Mouse (Mus musculus): ENCODE data around the gene Fndc3b. TPM values are rescaled to one million over a fixed set of nuclear protein-coding genes. Genes with fewer than 3 reads are reported as not detected.
A peak's percentile ranks its signal among the peaks of the same experiment; 100 is the strongest.

Fndc3b gene
- total and polyA plus RNA-seq, 3 experiments, result 0.03 to 0.05 (median 0.04) TPM

DNA sequence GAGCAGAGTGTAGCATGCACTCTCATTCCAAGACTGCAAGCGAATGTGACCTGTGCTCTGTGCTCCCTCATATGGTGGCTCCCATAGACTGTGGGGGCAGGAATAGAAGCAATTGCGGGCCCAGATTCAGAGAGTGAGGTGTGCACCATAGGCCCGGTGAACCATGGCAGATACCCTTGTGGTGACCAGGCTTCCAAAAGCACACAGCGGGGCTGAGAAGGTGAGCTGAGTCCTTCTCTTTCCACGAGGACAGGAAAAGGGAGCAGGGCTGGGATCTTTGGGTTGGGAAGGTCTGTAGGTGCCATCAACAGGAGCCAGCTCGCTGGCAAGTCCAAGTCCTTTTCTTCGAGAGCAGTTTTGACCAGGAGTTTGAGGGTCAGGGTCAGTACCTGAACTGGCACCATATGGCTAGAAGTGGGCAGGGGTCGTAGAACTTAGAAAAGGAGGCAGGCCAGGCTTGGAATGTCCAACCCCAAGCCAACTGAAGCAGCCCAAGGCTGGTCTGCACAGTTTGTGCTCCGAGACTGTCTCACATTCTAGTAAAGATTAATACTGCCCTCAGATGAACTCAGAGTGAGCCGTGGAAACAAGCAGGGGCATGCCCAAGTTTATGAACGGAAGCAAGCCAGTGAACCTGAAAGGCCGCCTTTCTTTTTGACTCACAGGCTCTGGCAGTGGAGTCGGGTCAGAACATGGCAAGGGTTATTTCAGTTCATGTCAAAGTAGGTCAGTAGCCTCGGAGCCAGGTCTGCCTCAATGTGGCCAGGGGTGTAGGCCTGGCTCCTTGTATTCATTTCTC, 237.1 kb downstream of the Fndc3b start (continued):
- TF ChIP-seq MAX (IDR thresholded peaks at IDR 0.05; ENCODE audit: low read length), result peak; percentile 41; the same call in 1 of the 2 replicates

- in situ Hi-C loops (cut with MboI; ENCODE audit: low pct_ligation_motif_present, low pct_unique_long_range_greater_than_20kb, low sequenced_read_pairs), result loop anchor here (25.0 kb wide), 1 partner anchor 211 kb away; no protein-coding TSS in a partner anchor
Observed at GRCm38 (mm10) chr3:27472846-27473245, 238.3 kb downstream of the Fndc3b start.

DNA sequence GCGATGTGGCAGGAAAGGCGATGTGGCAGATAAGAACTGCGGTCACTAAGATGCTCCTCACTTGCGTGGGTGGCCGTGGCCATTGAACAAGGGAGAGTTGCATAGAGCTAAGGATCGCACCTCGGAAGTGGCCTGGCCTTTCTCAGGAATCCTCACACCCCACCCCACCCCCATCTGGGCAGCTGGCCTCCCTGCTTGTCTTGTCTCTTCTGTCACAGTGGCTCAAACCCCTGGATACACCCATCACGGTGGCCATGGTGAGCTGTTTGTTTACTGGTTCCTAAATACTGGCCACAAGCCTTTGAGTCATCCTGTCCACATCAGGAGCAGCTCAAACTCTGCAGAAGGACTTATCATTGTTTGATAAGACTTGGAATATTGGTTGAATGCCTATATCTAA, 240.3 kb downstream of the Fndc3b start:
- H3K4me1 ChIP-seq (ENCODE audit: control insufficient read depth in 1 of 2, insufficient read depth in 2 of 2), result peaks cover 16 to 21% of the 10 kb centered on the region in 2 experiments

More at GRCm38 (mm10) chr3:27472846-27473245, 238.3 kb downstream of the Fndc3b start:
- H3K9me3 ChIP-seq (replicated peaks; ENCODE audit: low read length), result no peaks in the 10 kb centered on the region
- no peak overlapping the region for H3K27ac ChIP-seq (ENCODE audit: insufficient read depth, low read depth)
- no peak overlapping the region for H3K4me3 ChIP-seq (replicated peaks in 1 of 3; ENCODE audit: low read depth in 2 of 3, low read length in 2 of 3, poor library complexity in 1 of 3)
- H3K9ac ChIP-seq (ENCODE audit: insufficient read depth, low read depth), result no peak overlapping the region
- H3K4me2 ChIP-seq (ENCODE audit: insufficient read depth, low read depth, poor library complexity, severe bottlenecking), result no peak overlapping the region
- H3K4me1 ChIP-seq (ENCODE audit: control insufficient read depth in 1 of 2, insufficient read depth in 2 of 2), result peaks cover 16 to 21% of the 10 kb centered on the region in 2 experiments
- no peaks in the 10 kb centered on the region for H3K36me3 ChIP-seq (replicated peaks in 1 of 2; ENCODE audit: control insufficient read depth in 1 of 2, insufficient read depth in 1 of 2, low read length in 1 of 2)
- no peaks in the 10 kb centered on the region for H3K27me3 ChIP-seq (replicated peaks)
- peak in 1 of 2 experiments; percentile 38; a peak in 3 of 4 replicates for TF ChIP-seq CTCF (conservative IDR thresholded peaks at IDR 0.05 in 1 of 2, IDR thresholded peaks at IDR 0.05 in 1 of 2; ENCODE audit: low read depth in 2 of 2, low read length in 2 of 2)
- TF ChIP-seq RAD21 (IDR thresholded peaks at IDR 0.05; ENCODE audit: low read depth, low read length), result peak; percentile 18
- TF ChIP-seq RCOR1 (conservative IDR thresholded peaks at IDR 0.05; ENCODE audit: low read depth, low read length), result no peak
- dilution Hi-C loops (cut with MboI; ENCODE audit: extremely low pct_ligation_motif_present, extremely low pct_unique_long_range_greater_than_20kb, low sequenced_read_pairs), result no loop called here
- DNase-seq (ENCODE audit: extremely low read depth), result no peak
- H3K79me2 ChIP-seq (replicated peaks; ENCODE audit: control insufficient read depth, extremely low read depth, insufficient read depth, poor library complexity, severe bottlenecking), result no peaks in the 10 kb centered on the region

DNA sequence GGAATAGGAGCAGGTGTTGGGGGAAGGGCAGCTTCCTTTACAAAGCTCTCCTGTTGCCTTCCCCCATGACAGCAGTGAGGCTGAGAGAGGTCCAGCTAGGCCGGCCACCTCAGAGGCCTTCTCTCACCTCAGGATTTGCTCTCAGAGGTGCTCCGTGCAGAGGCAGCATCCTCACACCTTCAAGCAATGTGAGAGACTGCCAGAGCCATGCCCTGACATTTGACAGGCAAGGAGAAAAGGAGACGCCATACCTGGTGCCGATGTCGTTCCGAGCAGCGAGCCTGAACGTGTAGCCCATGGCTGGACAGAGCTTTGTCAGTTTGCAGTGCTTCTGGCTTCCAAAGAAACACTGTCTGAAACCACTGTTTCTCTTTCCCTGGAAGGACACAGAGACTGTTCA, 241.1 kb downstream of the Fndc3b start:
- Histone ChIP-seq H3K27ac (ENCODE audit: insufficient read depth, low read depth) (no peak overlapping the region), H3K9ac (ENCODE audit: insufficient read depth, low read depth) (no peak overlapping the region), H3K79me2 (replicated peaks; ENCODE audit: control insufficient read depth, extremely low read depth, insufficient read depth, poor library complexity, severe bottlenecking) (no peaks in the 10 kb centered on the region), H3K9me3 (replicated peaks; ENCODE audit: low read length) (no peaks in the 10 kb centered on the region), H3K4me2 (ENCODE audit: insufficient read depth, low read depth, poor library complexity, severe bottlenecking) (no peak overlapping the region), H3K27me3 (replicated peaks) (no peaks in the 10 kb centered on the region), H3K36me3 (replicated peaks in 1 of 2; ENCODE audit: control insufficient read depth in 1 of 2, insufficient read depth in 1 of 2, low read length in 1 of 2) (no peaks in the 10 kb centered on the region), H3K4me3 (replicated peaks in 1 of 3; ENCODE audit: low read depth in 2 of 3, low read length in 2 of 3, poor library complexity in 1 of 3) (no peak overlapping the region), H3K4me1 (ENCODE audit: control insufficient read depth in 1 of 2, insufficient read depth in 2 of 2) (peaks cover 16 to 21% of the 10 kb centered on the region in 2 experiments)
- dilution Hi-C loops (cut with MboI; ENCODE audit: extremely low pct_ligation_motif_present, extremely low pct_unique_long_range_greater_than_20kb, low sequenced_read_pairs), result no loop called here
- DNase-seq (ENCODE audit: extremely low read depth), result no peak
- in situ Hi-C loops (cut with MboI; ENCODE audit: low pct_ligation_motif_present, low pct_unique_long_range_greater_than_20kb, low sequenced_read_pairs), result loop anchor here (10.0 to 25.0 kb wide), 3 partner anchors 135 to 1275 kb away; no protein-coding TSS in a partner anchor
- no peak for TF ChIP-seq ZMIZ1 (IDR thresholded peaks at IDR 0.05; ENCODE audit: low read depth, low read length)
- TF ChIP-seq POLR2AphosphoS2 (IDR thresholded peaks at IDR 0.05; ENCODE audit: low read depth, low read length), result no peak
- TF ChIP-seq MAFK (IDR thresholded peaks at IDR 0.05; ENCODE audit: insufficient replicate concordance, low read length), result no peak
- TF ChIP-seq ELF1 (IDR thresholded peaks at IDR 0.05; ENCODE audit: low read depth, low read length), result no peak
- TF ChIP-seq UBTF (IDR thresholded peaks at IDR 0.05; ENCODE audit: low read depth, low read length), result no peak
- no peak for TF ChIP-seq KAT2A (IDR thresholded peaks at IDR 0.05; ENCODE audit: insufficient replicate concordance, low read length)
- no peak for TF ChIP-seq TBP (conservative IDR thresholded peaks at IDR 0.05; ENCODE audit: low read depth, low read length)
- no peak for TF ChIP-seq EP300 (IDR thresholded peaks at IDR 0.05; ENCODE audit: low read length)
- TF ChIP-seq IRF4 (IDR thresholded peaks at IDR 0.05; ENCODE audit: low read depth, low read length), result no peak
- TF ChIP-seq ZNF384 (IDR thresholded peaks at IDR 0.05; ENCODE audit: low read depth, low read length), result no peak
- TF ChIP-seq RCOR1 (conservative IDR thresholded peaks at IDR 0.05; ENCODE audit: low read depth, low read length), result no peak
- no peak for TF ChIP-seq TCF12 (IDR thresholded peaks at IDR 0.05; ENCODE audit: low read depth, low read length)
- TF ChIP-seq CTCF (conservative IDR thresholded peaks at IDR 0.05 in 1 of 2, IDR thresholded peaks at IDR 0.05 in 1 of 2; ENCODE audit: low read depth in 2 of 2, low read length in 2 of 2), result no peak
- TF ChIP-seq CHD1 (IDR thresholded peaks at IDR 0.05; ENCODE audit: low read depth, low read length), result no peak
- no peak for TF ChIP-seq RAD21 (IDR thresholded peaks at IDR 0.05; ENCODE audit: low read depth, low read length)

More for the DNA sequence above, 240.3 kb downstream of the Fndc3b start:
- dilution Hi-C loops (cut with MboI; ENCODE audit: extremely low pct_ligation_motif_present, extremely low pct_unique_long_range_greater_than_20kb, low sequenced_read_pairs) (no loop called here), in situ Hi-C loops (cut with MboI; ENCODE audit: low pct_ligation_motif_present, low pct_unique_long_range_greater_than_20kb, low sequenced_read_pairs) (loop anchor here (25.0 kb wide), 1 partner anchor 208 kb away; no protein-coding TSS in a partner anchor)
- no peaks in the 10 kb centered on the region for H3K27me3 ChIP-seq (replicated peaks)
- no peak overlapping the region for H3K4me3 ChIP-seq (replicated peaks in 1 of 3; ENCODE audit: low read depth in 2 of 3, low read length in 2 of 3, poor library complexity in 1 of 3)
- H3K27ac ChIP-seq (ENCODE audit: insufficient read depth, low read depth), result no peak overlapping the region
- H3K36me3 ChIP-seq (replicated peaks in 1 of 2; ENCODE audit: control insufficient read depth in 1 of 2, insufficient read depth in 1 of 2, low read length in 1 of 2), result no peaks in the 10 kb centered on the region
- DNase-seq (ENCODE audit: extremely low read depth), result no peak
- no peaks in the 10 kb centered on the region for H3K79me2 ChIP-seq (replicated peaks; ENCODE audit: control insufficient read depth, extremely low read depth, insufficient read depth, poor library complexity, severe bottlenecking)
- H3K9ac ChIP-seq (ENCODE audit: insufficient read depth, low read depth), result no peak overlapping the region
- no peak overlapping the region for H3K4me2 ChIP-seq (ENCODE audit: insufficient read depth, low read depth, poor library complexity, severe bottlenecking)
- H3K9me3 ChIP-seq (replicated peaks; ENCODE audit: low read length), result no peaks in the 10 kb centered on the region
- TF ChIP-seq SIN3A (IDR thresholded peaks at IDR 0.05; ENCODE audit: low read length) (no peak), EP300 (IDR thresholded peaks at IDR 0.05; ENCODE audit: low read length) (no peak), TCF12 (IDR thresholded peaks at IDR 0.05; ENCODE audit: low read depth, low read length) (no peak), ETS1 (conservative IDR thresholded peaks at IDR 0.05; ENCODE audit: low read depth, low read length) (no peak), MXI1 (IDR thresholded peaks at IDR 0.05; ENCODE audit: low read depth, low read length) (no peak), USF2 (conservative IDR thresholded peaks at IDR 0.05; ENCODE audit: low read depth, low read length) (no peak), CTCF (conservative IDR thresholded peaks at IDR 0.05 in 1 of 2, IDR thresholded peaks at IDR 0.05 in 1 of 2; ENCODE audit: low read depth in 2 of 2, low read length in 2 of 2) (no peak), KAT2A (IDR thresholded peaks at IDR 0.05; ENCODE audit: insufficient replicate concordance, low read length) (no peak), POLR2AphosphoS2 (IDR thresholded peaks at IDR 0.05; ENCODE audit: low read depth, low read length) (no peak), MYC (IDR thresholded peaks at IDR 0.05; ENCODE audit: low read depth, low read length) (no peak), HCFC1 (IDR thresholded peaks at IDR 0.05; ENCODE audit: low read depth, low read length) (no peak), CHD2 (IDR thresholded peaks at IDR 0.05; ENCODE audit: low read length) (no peak), E2F4 (IDR thresholded peaks at IDR 0.05; ENCODE audit: insufficient replicate concordance, low read depth, low read length) (no peak)
